Mouse (Mus musculus): Measurements from ENCODE around the gene Tas2r126. TPM values are rescaled to one million over a fixed set of nuclear protein-coding genes. Genes with fewer than 3 reads are reported as not detected.

The Tas2r126 gene
- polyA plus RNA-seq (2015; fragmentation: Nextera tagmentation; extraction: Ambion mirVana) = 0.15 TPM in 1 of 2 replicates, not detected in the other

DNA sequence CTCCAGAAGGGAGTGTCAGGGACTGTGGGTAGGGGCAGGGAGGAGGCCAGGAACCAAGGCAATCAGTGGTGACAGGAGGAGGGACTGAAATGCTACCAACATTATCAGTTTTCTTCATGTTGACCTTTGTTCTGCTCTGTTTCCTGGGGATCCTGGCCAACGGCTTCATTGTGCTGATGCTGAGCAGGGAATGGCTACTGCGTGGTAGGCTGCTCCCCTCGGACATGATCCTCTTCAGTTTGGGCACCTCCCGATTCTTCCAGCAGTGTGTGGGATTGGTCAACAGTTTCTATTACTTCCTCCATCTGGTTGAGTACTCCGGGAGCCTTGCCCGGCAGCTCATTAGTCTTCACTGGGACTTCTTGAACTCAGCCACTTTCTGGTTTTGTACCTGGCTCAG, at the start of gene Tas2r126:
Gene Tas2r126 (plus strand): TSS at position 90 of the 400 bp plus-strand sequence.

GRCm38 (mm10) chr6:42399938-42400337, 34.4 kb upstream of the Tas2r126 start, which contains the start of gene Tas2r143:
TSS of gene Tas2r143 (plus strand) at chr6:42400238.

GRCm38 (mm10) chr6:42405134-42405533, 29.2 kb upstream of the Tas2r126 start, which contains the start of gene Tas2r135:
TSS of gene Tas2r135 (plus strand) at chr6:42405434.

GRCm38 (mm10) chr6:42465096-42465495, 30.8 kb downstream of the Tas2r126 start, which contains the start of gene Olfr458:
TSS of gene Olfr458 (minus strand) at chr6:42465196.

DNA sequence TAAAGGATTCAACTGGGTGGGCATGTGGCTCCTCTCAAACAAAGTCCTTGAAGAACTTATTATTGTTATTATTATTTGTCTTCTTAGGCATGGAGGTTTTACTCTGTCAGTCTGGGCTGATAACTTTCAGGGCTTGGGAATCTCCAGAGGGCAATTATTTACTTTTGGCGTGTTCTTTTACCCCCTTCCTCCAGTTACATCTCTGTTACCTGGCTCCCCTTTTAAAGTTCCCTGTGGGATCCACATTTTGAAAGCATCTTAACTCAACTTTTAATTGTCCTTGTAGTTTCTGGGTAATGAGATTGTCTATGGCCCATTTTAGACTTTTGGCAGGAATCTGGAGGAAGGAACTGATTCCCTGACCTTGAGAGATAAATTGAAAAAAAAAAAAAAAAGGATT, 41.9 kb downstream of the Tas2r126 start, which contains the start of gene Olfr457:
Gene Olfr457 (minus strand): TSS at position 101 of the 400 bp plus-strand sequence.

Other genes with a start within 250 kb of the Tas2r126 start
- gene Tas2r144, start 219.2 kb upstream of the Tas2r126 start, polyA plus RNA-seq (2015; fragmentation: Nextera tagmentation; extraction: Ambion mirVana) = not detected in 2 replicates
- gene Gstk1, start 188.6 kb upstream of the Tas2r126 start, polyA plus RNA-seq (2015; fragmentation: Nextera tagmentation; extraction: Ambion mirVana) = 69.9 and 129 TPM in 2 replicates
- 0.30 and 0.54 TPM in 2 replicates for gene Tmem139, start 172.6 kb upstream of the Tas2r126 start, polyA plus RNA-seq (2015; fragmentation: Nextera tagmentation; extraction: Ambion mirVana)
- 12.3 and 19.0 TPM in 2 replicates for gene Casp2, start 169.6 kb upstream of the Tas2r126 start, polyA plus RNA-seq (2015; fragmentation: Nextera tagmentation; extraction: Ambion mirVana)
- 0.14 TPM in 1 of 2 replicates, not detected in the other for gene Clcn1, start 147.8 kb upstream of the Tas2r126 start, polyA plus RNA-seq (2015; fragmentation: Nextera tagmentation; extraction: Ambion mirVana)
- 0.35 and 0.96 TPM in 2 replicates for gene Fam131b, start 109.9 kb upstream of the Tas2r126 start, polyA plus RNA-seq (2015; fragmentation: Nextera tagmentation; extraction: Ambion mirVana)
- 103 and 107 TPM in 2 replicates for gene Zyx, start 84.9 kb upstream of the Tas2r126 start, polyA plus RNA-seq (2015; fragmentation: Nextera tagmentation; extraction: Ambion mirVana)
- gene Epha1, start 61.3 kb upstream of the Tas2r126 start, polyA plus RNA-seq (2015; fragmentation: Nextera tagmentation; extraction: Ambion mirVana) = 1.5 TPM in 2 replicates
- not detected in 2 replicates for gene Tas2r143, start 34.3 kb upstream of the Tas2r126 start, polyA plus RNA-seq (2015; fragmentation: Nextera tagmentation; extraction: Ambion mirVana)
- gene Tas2r135, start 29.1 kb upstream of the Tas2r126 start, polyA plus RNA-seq (2015; fragmentation: Nextera tagmentation; extraction: Ambion mirVana) = not detected in 2 replicates
- not detected in 2 replicates for gene Olfr458, start 30.7 kb downstream of the Tas2r126 start, polyA plus RNA-seq (2015; fragmentation: Nextera tagmentation; extraction: Ambion mirVana)
- gene Olfr457, start 41.8 kb downstream of the Tas2r126 start, polyA plus RNA-seq (2015; fragmentation: Nextera tagmentation; extraction: Ambion mirVana) = not detected in 2 replicates
- 0.39 and 0.59 TPM in 2 replicates for gene Olfr456, start 52.7 kb downstream of the Tas2r126 start, polyA plus RNA-seq (2015; fragmentation: Nextera tagmentation; extraction: Ambion mirVana)
- gene Olfr455, start 113.1 kb downstream of the Tas2r126 start, polyA plus RNA-seq (2015; fragmentation: Nextera tagmentation; extraction: Ambion mirVana) = 0.11 and 0.14 TPM in 2 replicates
- gene Tcaf3, start 163.2 kb downstream of the Tas2r126 start, polyA plus RNA-seq (2015; fragmentation: Nextera tagmentation; extraction: Ambion mirVana) = 0.07 TPM in 1 of 2 replicates, not detected in the other
- 2.0 and 2.4 TPM in 2 replicates for gene Tcaf2, start 210.7 kb downstream of the Tas2r126 start, polyA plus RNA-seq (2015; fragmentation: Nextera tagmentation; extraction: Ambion mirVana)

Data from adrenal gland, postnatal 0 days (tissue).